Mouse (Mus musculus) A20 (cell line): ENCODE data around the gene Spryd3.

ENCODE experiments used
- DNase-seq: peaks from one replicate; pipeline ENCODE4 v3.0.0-alpha.2; 2011; ENCODE audit warnings: low read depth, low spot score

Gene Spryd3

DNA sequence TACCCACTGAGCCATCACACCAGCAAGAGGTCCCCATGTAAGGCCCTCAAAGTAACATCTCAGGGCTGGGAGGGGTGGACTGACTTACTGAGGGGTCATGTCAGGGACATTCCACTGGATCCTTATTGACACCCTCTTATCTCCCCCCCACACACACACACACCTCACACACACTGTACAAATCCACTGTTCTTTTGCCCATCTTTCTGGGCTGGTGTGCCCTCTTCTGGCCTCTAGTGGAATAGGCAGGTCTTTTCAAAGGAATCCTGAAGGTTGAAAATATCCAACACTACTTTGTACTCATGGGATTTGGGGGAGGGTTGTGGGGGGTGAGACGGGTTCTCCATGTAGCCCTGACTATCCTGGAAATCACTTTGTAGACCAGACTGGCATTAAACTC is 10.8 kb upstream of the Spryd3 start:
- DNase-seq: peak; percentile 37

DNA sequence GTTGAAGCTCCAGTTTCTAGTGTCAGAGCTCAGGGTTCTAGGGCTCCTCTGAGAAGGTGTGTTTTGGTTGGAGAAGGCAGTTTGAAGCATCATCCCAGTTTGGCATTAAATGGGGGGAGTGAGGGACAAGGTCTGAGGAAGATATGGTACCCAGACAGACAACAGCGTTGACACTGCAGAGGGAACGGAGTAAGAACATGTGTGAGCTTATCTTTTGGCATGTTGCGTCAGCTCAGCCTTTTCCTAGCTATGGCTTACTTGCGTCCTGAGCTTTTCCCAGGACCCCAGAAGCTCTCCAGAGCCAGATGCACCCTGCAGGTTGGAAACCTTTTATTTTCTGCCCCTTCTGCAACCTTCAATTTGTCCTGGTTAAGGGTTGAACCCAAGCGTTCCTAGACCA is 10.1 kb upstream of the Spryd3 start:
- no peak for DNase-seq

DNA sequence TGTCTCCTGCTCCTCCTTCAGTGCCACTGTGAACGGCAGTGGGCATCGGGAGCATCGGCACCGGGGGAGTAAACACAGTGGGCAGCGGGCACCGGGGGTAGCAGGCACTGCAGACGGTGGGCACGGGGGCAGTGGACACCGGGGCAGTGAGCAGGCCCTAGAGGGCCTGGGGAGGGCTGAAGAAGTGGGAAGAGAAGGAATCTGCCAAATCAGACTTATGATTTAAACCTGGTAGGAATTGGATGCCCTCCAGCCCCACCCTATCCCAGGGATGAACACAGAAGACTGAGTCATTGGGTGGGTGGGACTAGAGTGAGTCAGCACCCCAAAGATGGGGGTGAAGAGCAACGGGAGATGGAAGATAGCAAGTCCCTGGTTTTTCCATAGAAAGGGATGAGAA is 9.3 kb upstream of the Spryd3 start:
- DNase-seq: no peak

DNA sequence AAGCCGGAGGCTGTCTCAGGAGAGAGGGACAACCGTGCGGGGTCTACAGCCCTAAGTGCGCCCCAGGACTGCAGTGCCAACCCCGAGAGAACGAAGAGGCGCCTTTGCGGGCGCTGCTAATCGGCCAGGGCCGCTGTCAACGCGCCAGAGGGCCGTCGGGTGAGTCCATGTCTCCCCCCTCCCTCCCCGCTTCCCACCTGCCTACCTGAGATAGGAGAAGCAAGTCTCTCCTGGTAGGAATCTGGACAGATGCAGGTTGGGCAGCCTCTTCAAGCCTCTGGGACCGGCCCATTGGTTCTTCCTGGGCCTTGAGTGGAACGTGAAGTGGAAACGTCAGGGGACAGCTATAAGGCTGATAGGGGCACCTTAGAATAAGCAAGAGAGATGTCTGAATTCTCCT is 8.7 kb upstream of the Spryd3 start:
- DNase-seq: no peak

DNA sequence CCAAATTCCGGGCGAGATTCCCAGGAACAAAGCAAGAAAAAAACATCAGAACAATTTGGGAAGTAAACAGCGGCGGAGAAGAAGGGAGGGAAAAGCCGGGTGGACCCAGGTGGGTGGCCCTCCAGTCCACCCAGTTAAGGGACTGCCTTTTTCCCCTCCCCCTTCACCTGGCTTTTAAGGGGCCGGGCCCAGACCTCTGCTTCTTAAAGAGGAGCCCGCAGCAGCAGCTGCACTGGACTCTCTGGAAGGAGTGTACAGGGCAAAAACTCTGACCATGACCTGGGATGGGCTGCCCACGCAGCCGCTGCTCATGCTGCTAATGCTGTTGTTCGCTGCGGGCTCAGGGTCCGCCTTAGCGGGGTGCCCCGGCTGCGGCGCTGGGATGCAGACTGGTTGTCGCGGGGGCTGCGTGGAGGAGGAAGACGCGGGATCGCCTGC is 8.3 kb upstream of the Spryd3 start, which contains the start of gene Igfbp6:
TSS of gene Igfbp6 (plus strand) at position 89 of the 438 bp plus-strand sequence.
- DNase-seq: no peak

DNA sequence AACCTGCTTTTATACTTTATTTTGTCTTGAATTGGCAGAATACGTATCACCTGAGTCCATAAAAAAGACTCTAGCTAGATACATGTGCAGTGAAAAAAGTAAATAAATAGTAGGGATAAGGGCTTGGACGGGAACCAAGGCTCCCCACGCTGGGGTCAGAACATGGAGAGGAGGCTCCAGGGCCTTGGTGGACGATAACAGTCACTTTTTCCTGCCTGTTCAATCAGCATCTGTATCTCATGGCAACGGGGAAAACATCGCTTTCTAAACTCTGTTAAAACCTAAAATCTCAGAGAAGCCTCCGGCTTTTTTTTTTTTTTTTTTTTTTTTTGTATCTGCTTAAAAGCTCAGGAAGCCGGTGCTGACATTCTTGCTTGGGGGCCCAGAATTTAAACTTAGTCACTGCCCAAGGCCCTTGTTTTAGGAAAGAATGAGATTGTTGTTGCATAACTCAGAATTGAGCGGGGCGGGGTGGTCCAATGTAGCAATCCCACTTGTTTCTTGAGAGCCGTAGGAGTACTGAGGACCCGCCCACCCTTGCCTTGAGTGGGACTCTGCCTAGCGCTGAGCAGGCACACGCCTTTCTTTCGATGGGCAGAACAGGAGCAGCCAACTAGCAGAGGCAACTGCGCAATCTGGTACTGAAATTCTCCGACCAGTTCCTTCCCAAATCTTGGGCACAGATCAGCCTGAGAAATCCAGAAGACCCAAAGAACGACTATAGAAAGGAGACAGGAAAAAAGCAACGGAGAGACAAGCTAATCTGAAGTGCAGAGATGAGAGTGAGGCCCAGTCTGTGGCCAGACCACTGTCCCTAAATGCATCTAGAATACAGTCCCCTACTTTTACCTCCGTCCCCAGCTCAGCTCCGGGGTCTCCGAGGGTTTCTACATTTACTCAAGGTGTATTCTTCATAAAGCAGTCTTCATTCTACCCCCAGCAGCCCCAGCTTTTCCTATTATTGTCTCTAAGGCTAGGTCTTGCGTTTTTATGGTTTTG is 7.2 kb upstream of the Spryd3 start:
- no peak for DNase-seq

DNA sequence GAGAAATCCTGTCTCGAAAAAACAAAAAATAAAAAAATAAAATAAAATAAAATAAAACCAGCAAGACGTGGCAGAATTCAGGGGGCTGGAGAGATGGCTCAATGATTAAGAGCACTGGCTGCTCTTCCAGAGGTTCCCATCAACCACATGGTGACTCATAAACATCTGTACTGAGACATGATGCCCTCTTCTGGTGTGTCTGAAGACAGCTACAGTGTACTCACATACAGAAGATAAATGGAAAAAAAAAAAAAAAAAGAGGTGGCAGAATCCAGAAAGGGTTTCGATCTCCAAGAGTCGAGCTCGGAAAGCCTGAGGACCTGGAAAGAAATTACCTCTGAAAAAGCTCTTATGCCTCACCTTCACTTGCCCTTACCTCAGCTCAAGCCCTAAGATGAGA is 5.1 kb upstream of the Spryd3 start:
- DNase-seq: no peak

DNA sequence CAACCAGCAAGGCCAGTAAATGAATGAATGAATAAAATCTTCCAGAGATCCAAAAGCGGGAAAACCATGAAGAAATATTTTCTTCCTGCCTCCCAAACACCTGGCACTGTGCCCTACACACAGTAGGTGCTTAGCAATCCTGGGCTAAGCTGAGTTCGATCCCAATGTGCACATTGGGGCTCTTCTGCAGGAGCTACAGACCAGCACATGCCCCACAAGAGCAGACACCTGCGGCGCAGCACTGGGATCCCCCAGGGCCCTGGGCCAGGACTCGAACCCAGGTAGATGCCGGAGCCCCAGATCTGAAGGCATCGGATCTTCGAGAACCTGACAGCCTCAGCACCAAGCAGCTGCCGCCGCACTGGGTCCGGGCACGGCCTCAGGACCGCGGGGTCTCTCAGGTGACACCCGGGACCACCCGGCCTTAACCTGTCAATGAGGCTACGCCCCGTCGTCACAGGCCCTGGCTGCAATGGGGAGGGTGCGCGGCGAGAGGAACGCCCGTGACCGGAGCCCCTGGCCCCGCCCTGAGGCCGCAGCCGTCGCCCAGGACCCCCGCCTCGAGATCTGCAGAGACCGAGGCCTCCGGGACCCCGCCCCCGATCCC is 409 bp downstream of the Spryd3 start:
- no peak for DNase-seq

DNA sequence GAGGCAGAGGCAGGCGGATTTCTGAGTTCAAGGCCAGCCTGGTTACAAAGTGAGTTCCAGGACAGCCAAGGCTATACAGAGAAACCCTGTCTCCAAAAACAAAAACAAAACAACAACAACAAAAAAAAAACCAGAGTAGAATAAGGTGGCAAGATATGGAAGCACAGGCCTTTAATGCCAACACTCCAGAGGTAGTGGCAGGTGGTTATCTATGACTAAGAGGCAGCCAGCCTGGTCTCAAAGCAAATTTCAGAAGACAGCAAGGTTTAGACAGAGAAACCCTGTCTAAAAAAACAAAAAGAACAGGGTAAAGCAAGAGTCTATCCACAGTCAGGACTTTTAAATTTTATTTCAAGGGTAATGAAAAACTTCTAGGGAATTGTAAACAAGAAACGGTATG is 1.3 kb downstream of the Spryd3 start:
- no peak for DNase-seq

DNA sequence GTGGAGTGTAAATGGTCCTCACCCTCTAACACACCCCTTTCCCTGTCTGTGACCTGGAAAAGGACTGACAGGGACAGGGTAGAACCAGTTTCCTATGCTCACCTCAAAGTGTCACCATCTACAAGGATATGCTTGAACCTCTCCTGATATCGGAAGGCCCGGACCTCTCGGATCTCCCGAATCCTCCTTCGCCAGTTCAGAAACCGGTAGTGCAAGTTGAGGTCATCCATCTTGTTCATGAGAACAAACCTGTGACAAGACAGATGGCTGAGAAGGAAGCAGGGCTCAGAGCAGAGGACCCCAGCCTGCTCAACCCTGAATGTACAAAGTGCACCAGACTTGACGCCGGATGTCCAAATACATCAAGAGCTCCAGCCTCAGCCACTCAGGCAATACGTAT is 2.7 kb downstream of the Spryd3 start:
- no peak for DNase-seq

DNA sequence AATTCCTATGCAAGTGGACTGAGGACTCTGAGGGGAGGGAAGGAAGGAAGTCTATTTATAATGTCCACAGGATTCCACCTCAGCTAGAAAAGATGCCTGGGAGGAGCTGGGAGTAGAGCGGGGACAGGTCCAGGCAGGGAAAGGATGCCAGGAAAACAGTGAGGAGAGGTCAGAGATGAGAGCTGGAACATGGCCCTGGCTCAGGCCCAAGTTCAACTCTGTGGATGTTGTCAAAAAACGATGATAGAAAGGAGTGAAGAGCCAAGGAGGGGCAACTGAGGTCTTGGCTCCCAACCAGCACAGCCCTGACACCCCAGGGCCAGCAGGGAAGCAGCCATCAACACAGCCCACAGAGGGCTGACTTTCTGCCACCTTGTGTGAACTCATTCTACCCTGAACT is 9.7 kb downstream of the Spryd3 start:
- DNase-seq: no peak

DNA sequence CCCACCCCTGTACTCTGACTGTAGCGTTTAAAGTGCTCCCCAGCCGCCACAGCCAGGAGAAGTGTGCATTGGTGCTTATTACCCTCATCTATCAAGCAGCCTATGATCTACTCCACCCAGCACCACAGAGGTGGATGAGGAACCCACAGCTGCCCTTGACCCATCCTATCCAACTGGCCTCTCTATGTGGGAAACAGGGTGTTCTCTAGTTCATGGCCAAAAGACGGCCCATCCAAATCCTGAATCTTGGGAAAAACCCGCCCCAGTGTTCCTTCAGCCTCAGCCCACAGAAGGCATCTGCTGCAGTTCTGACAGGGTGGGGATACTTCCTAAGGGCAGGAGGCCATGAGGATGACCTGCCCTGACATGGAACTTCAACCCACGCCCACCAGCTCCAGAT is 15.5 kb downstream of the Spryd3 start:
- no peak for DNase-seq

DNA sequence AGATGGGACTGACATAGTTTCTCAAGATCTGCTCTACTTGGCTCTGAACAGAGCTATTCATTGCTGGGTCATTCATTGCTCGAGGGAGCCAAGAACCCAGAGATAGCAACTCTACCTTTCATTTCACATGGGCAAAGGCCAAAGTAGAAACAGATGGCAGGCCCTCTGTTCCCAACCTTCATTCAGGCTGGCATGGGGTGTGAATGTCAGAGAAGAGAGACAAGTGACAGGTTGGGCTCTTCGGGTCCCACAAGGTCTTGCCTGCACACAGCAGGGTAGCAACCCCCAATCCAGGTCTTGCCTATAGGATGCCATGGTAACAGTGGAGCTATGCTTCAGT is 16.2 kb downstream of the Spryd3 start:
- DNase-seq: no peak

DNA sequence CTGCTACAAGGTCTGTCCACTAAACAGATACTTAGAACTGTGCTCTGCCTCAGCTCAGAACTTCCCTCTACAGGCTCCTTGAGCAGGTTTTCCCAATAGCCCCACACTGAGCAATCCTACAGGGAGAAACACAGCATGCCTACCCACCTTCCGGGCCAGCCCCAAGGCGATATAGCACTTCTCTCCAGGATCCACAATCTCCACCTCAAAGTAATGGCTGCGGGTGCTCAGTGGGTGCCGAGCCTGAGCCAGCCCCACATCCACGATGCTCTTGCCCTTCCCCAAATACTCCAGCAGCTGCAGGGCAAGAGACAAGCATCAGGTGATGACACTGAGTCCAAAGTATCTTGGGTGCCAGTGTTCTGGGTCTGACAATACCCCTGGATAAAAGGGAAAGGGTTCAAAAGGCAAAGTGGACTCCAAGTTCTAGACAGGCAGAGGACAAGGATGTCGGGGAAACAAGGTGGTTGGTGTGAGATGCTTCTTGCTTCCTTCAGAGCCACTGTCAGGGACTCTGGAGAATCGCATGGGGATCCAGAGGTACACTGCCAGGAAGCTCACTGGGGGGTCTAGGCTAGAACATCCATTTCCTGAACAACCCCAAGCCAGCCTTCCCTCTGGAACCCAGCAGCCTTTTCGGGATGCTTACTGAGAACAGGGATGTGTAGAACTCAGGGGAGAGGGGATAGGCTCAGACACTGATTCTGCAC is 16.8 kb downstream of the Spryd3 start:
- no peak for DNase-seq

DNA sequence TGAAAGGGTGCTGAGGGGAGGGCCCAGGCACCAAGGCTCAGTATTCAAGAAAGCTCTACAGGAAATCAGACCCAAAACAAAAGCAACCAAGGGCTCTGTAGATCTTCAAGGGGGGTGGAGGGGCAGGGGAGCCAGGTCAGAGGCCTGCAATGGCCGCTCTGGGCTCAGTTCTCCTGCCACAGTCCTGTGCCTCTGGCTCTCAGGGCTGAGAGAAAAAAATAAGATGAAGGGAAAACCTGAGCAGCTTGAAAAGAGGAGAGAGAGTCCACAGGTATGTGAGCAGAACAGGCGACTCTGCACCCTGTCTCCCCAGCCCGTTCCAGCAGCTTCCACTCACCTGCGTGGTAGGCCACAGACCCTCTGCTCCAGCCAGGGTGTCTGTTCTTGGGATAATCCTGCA is 17.4 kb downstream of the Spryd3 start:
- no peak for DNase-seq

DNA sequence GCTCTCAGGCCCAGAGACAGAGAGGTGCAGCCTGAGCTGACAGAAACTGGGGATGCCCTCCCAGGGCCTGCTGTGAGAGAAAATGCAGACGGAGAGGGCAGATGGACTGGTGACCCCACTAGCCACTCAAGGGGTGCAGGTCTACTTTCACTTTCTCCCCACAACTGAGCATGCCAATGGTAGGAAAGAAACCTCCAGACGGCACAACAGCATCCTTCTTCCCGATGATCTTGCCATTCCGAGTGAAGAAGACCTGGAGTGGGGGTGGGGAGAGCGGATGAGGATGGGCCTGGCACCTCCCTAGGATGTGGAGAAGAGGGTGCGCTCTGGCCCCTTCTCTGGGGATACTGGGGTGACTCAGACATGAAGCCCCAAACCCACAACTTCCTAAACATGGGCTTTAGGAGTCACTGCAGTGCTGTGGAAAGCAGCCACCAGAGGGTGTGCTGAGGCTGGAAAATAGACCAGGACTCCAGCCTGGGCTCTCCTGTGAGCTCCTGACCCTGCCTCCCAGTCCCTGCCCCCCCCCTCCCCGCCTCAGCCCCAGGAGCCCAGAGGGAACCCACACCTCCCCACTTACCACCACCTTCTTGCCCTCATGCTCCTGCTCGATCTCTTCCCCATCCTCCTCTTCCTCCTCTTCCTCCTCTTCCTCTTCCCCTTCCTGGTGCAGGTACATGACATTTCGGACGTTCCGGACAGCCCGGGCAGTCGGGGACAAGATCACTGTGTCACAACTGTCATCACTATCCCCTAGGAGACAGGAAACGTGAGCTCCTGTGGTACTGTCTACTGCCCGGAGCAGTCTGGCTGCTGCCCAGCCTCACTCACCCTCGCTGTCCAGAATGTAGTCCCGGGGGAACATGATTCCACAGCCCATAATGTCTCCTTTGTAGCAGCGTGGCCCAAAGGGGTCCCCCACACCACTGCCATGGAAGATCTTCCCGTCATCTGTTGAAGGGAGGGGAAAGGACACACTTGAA is 18.3 kb downstream of the Spryd3 start:
- DNase-seq: no peak

DNA sequence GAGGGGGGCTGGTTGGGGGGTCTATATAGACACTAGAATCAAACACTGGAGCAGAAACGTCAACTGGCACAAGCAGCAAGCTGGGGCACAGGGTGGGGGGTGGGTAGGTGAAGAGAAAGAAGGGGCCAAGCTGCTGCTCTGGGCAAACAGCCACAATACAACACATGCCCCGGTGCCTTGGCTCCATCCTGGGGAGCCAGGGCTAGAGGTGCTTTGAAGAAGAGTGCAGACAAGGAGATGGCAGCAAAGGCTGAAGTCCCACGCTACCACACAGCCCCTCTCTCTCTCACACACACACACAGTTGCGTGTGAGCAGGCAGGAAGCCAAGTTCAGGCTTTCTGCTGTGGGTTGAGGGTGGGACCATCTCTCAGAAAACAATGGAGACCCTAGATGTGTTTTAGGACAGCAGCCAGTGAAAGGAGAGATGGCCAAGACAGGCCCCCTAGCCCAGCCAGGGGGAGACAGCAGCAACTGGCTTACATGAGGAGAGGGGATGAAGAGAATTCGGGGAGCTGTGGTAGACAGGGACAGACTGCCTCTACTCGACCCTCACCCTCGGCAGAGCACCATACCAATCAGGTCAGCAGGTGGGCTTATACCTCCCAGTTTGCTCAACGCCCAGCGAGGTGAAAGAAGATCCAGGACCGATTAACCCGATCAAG is 19.1 kb downstream of the Spryd3 start:
- DNase-seq: no peak

DNA sequence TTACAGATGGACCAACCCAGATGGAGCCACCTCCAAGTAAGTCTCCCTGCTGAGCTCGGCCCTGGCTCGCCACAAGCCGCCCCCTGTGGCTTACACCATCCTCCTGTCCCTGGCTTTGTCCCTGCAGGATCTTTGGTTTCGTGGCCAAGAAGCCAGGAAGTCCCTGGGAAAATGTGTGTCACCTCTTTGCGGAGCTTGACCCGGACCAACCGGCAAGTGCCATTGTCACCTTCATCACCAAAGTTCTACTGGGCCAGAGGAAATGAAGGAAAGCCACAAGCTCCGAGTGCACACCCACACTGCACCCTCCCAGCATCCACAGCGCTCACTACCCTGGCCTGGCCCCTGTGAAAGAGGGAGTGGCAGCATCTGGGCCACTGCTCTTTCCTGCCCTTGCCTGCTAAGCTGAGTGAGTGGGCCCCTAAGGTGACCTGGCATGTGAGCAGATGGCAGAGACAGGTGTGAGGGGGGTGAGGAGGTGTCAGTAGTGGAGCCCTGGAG is 20.3 kb downstream of the Spryd3 start:
- no peak for DNase-seq

DNA sequence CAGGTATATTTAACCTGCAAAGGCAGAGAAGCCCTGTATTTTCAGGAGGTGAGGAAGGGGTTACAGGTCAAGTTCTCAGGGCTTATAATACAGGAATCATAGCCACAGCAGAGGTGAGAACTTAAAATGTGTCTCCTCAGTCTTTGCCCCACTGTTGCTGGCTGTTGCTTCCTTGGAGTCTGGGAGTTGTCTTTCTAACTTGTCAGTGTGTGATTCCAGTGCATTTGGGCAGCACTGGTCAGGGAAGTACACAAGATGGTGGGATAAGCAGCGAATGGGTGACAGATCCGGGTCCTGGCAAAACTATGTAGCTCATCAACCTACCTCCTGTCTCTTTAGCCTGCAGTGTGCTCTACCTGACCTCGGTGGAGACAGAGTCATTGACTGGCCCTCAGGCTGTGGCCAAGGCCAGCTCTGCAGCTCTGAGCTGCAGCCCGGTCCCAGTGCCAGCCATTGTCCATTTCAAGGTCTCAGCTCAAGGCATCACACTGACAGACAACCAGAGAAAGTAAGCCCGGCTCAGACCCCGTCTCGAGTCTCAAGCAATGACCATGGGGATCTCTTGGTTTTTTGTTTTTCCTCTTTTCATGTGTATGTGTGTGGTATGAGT is 21.3 kb downstream of the Spryd3 start:
- DNase-seq: no peak

DNA sequence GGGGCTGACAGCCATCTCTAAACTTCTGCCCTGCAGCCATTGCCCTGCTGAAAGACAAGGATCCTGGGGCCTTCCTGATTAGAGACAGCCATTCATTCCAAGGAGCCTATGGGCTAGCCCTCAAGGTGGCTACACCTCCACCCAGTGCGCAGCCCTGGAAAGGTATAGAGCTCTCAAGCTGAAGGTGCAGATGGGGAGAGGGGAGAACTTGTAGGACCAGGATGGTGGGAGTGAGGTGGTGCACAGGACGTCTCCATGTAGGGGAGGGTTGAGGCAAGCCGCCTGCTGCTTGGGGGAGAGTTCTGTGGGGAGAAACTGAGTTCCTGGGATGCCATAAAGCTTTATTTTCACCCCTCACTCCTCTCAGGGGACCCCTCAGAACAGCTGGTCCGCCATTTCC is 22.4 kb downstream of the Spryd3 start:
- no peak for DNase-seq
